Mouse (Mus musculus) embryonic facial prominence, embryonic 11.5 days (tissue): ENCODE measurements around the gene Bicd1. TPM values are rescaled to one million over a fixed set of nuclear protein-coding genes. Genes with fewer than 3 reads are reported as not detected.
"Not testable (repeated sequence)": the region's sequence is repeated elsewhere in the genome, so short reads cannot be mapped to it uniquely, and the experiment has no call there.

Experiments used
- ATAC-seq: fragments of 200-750 bp; cut with Nextera tagmentation; replicated peaks from 2 replicates; pipeline ENCODE4 v1.8.0; 2017; ENCODE audit warnings: low read depth; ENCODE audit not compliant: insufficient number of reproducible peaks, low FRiP score, low TSS enrichment
- DNase-seq: peaks from one replicate; pipeline ENCODE4 v3.0.0-alpha.2; 2015; ENCODE audit warnings: low spot score
- H3K27ac ChIP-seq: fragments of 300-500 bp; sonication (generic); replicated peaks from 2 replicates; pipeline ENCODE4 v1.5.1; 2014; ENCODE audit warnings: mild to moderate bottlenecking, low read depth, low read length, control low read depth
- H3K27me3 ChIP-seq: fragments of 300-500 bp; sonication (generic); 2 replicates; pipeline ENCODE4 v1.6.1; 2014; ENCODE audit warnings: mild to moderate bottlenecking, low read length, moderate library complexity, mixed read lengths; ENCODE audit not compliant: control insufficient read depth, insufficient read depth
- H3K36me3 ChIP-seq: fragments of 300-500 bp; sonication (generic); replicated peaks from 2 replicates; pipeline ENCODE4 v1.6.1; 2014; ENCODE audit warnings: low read depth, mild to moderate bottlenecking, low read length, moderate library complexity, mixed read lengths; ENCODE audit not compliant: control insufficient read depth, insufficient read depth
- H3K4me1 ChIP-seq: fragments of 300-500 bp; sonication (generic); 2 replicates; pipeline ENCODE4 v1.6.1; 2014; ENCODE audit warnings: low read length, mixed read lengths; ENCODE audit not compliant: control insufficient read depth, insufficient read depth
- H3K4me2 ChIP-seq: fragments of 300-500 bp; sonication (generic); 2 replicates; pipeline ENCODE4 v1.6.1; 2014; ENCODE audit warnings: low read depth, mild to moderate bottlenecking, control low read depth, low read length, moderate library complexity
- H3K4me3 ChIP-seq: fragments of 300-500 bp; sonication (generic); 2 replicates; pipeline ENCODE4 v1.5.1; 2014; ENCODE audit warnings: low read depth, low read length, control low read depth
- H3K9ac ChIP-seq: fragments of 300-500 bp; sonication (generic); replicated peaks from 2 replicates; pipeline ENCODE4 v1.6.1; 2014; ENCODE audit warnings: mild to moderate bottlenecking, control low read depth, low read length
- H3K9me3 ChIP-seq: fragments of 300-500 bp; sonication (generic); replicated peaks from 2 replicates; pipeline ENCODE4 v1.6.1; 2016; ENCODE audit warnings: mild to moderate bottlenecking, low read length, inconsistent platforms, mixed read lengths; ENCODE audit not compliant: control insufficient read depth
- WGBS: fragments of 180-500 bp; shearing (Covaris S2); extraction: QIAGEN DNeasy Blood & Tissue Kit; methylation state at CpG from one replicate; pipeline ENCODE4 v1.1.7; 2014; 5-methylcytosine and 5-hydroxymethylcytosine counted together
- polyA plus RNA-seq: library from polyadenylated mRNA; unstranded; fragments of >200 nt; fragmentation: Nextera tagmentation; extraction: Ambion mirVana; gene quantifications from 2 replicates; pipeline ENCODE4 v1.2.1, GENCODE M21; 2014

Gene Bicd1
- 5.8 and 5.9 TPM in 2 replicates for polyA plus RNA-seq

GRCm38 (mm10) chr6:149408833-149409332 lies at the start of gene Bicd1:
Gene Bicd1, plus strand, starts transcription at chr6:149408886.
- Histone ChIP-seq H3K36me3 (no peaks in the 10 kb centered on the region), H3K4me2 (peak within 1 kb of the TSS; percentile 56), H3K4me3 (peak within 1 kb of the TSS; percentile 57), H3K9me3 (no peaks in the 10 kb centered on the region), H3K27ac (no peak within 1 kb of the TSS), H3K27me3 (no peaks in the 10 kb centered on the region), H3K9ac (peak within 1 kb of the TSS; percentile 57), H3K4me1 (no peaks in the 10 kb centered on the region)
- under 1% methylated on average over 30 of the region's 30 CpGs for WGBS
- DNase-seq (peak; percentile 83), ATAC-seq (peak; percentile 100)

- not testable (repeated sequence) for H3K27me3 ChIP-seq, DNase-seq, H3K27ac ChIP-seq, H3K4me1 ChIP-seq, ATAC-seq, H3K4me2 ChIP-seq, H3K9ac ChIP-seq, H3K4me3 ChIP-seq, H3K9me3 ChIP-seq, H3K36me3 ChIP-seq
- WGBS = 96% methylated on average over 20 of the region's 20 CpGs
These were observed 46.2 kb upstream of the Bicd1 start for GRCm38 (mm10) chr6:149362533-149362932.

GRCm38 (mm10) chr6:149365975-149366374 lies 42.7 kb upstream of the Bicd1 start:
- H3K4me2 ChIP-seq, ATAC-seq, H3K9me3 ChIP-seq, H3K9ac ChIP-seq, H3K27me3 ChIP-seq, DNase-seq, H3K4me1 ChIP-seq, H3K4me3 ChIP-seq, H3K27ac ChIP-seq, H3K36me3 ChIP-seq: not testable (repeated sequence)
- 93% methylated on average over 2 of the region's 2 CpGs for WGBS

- H3K4me2 ChIP-seq = no peak overlapping the region
- H3K27ac ChIP-seq = no peak overlapping the region
- H3K9me3 ChIP-seq = no peaks in the 10 kb centered on the region
- no peaks in the 10 kb centered on the region for H3K4me1 ChIP-seq
- no peak overlapping the region for H3K9ac ChIP-seq
- DNase-seq (no peak), ATAC-seq (no peak)
- H3K36me3 ChIP-seq = no peaks in the 10 kb centered on the region
- 91% methylated on average over 2 of the region's 2 CpGs for WGBS
- no peak overlapping the region for H3K4me3 ChIP-seq
- no peaks in the 10 kb centered on the region for H3K27me3 ChIP-seq
These were observed 42.3 kb upstream of the Bicd1 start for GRCm38 (mm10) chr6:149366403-149366802.

GRCm38 (mm10) chr6:149374986-149375457 lies 33.7 kb upstream of the Bicd1 start:
- H3K4me3 ChIP-seq = no peak overlapping the region
- no peak overlapping the region for H3K27ac ChIP-seq
- no peaks in the 10 kb centered on the region for H3K4me1 ChIP-seq
- no peak overlapping the region for H3K4me2 ChIP-seq
- H3K27me3 ChIP-seq = no peaks in the 10 kb centered on the region
- no peaks in the 10 kb centered on the region for H3K9me3 ChIP-seq
- no peak overlapping the region for H3K9ac ChIP-seq
- no peaks in the 10 kb centered on the region for H3K36me3 ChIP-seq
- DNase-seq (peak; percentile 72), ATAC-seq (peak; percentile 52; the same call in 1 of the 2 replicates)
- WGBS = 64% methylated on average over 2 of the region's 2 CpGs

- H3K4me3 ChIP-seq = no peak overlapping the region
- no peak overlapping the region for H3K4me2 ChIP-seq
- no peaks in the 10 kb centered on the region for H3K4me1 ChIP-seq
- no peaks in the 10 kb centered on the region for H3K27me3 ChIP-seq
- DNase-seq (no peak), ATAC-seq (no peak)
- no peak overlapping the region for H3K27ac ChIP-seq
- no peaks in the 10 kb centered on the region for H3K36me3 ChIP-seq
- no peaks in the 10 kb centered on the region for H3K9me3 ChIP-seq
- 69% methylated on average over 2 of the region's 2 CpGs for WGBS
- H3K9ac ChIP-seq = no peak overlapping the region
These were observed 25.2 kb upstream of the Bicd1 start for GRCm38 (mm10) chr6:149383531-149383930.

GRCm38 (mm10) chr6:149386389-149386788 lies 22.3 kb upstream of the Bicd1 start:
- Histone ChIP-seq H3K27me3 (no peaks in the 10 kb centered on the region), H3K4me3 (no peak overlapping the region)
- WGBS = 68% methylated on average over 3 of the region's 3 CpGs

GRCm38 (mm10) chr6:149389626-149390025 lies 19.1 kb upstream of the Bicd1 start:
- not testable (repeated sequence) for H3K36me3 ChIP-seq, H3K4me3 ChIP-seq, DNase-seq, H3K4me1 ChIP-seq, H3K9me3 ChIP-seq, H3K27ac ChIP-seq, ATAC-seq, H3K4me2 ChIP-seq, H3K27me3 ChIP-seq, H3K9ac ChIP-seq
- WGBS = 87% methylated on average over 2 of the region's 2 CpGs

More at GRCm38 (mm10) chr6:149386389-149386788, 22.3 kb upstream of the Bicd1 start:
- H3K9me3 ChIP-seq = no peaks in the 10 kb centered on the region
- H3K27ac ChIP-seq = no peak overlapping the region
- H3K36me3 ChIP-seq = no peaks in the 10 kb centered on the region
- H3K9ac ChIP-seq = no peak overlapping the region
- no peaks in the 10 kb centered on the region for H3K4me1 ChIP-seq
- no peak for ATAC-seq
- no peak overlapping the region for H3K4me2 ChIP-seq
- no peak for DNase-seq
